ENCODE assay signal across 8 mouse cellular contexts in the genomic region with DNA sequence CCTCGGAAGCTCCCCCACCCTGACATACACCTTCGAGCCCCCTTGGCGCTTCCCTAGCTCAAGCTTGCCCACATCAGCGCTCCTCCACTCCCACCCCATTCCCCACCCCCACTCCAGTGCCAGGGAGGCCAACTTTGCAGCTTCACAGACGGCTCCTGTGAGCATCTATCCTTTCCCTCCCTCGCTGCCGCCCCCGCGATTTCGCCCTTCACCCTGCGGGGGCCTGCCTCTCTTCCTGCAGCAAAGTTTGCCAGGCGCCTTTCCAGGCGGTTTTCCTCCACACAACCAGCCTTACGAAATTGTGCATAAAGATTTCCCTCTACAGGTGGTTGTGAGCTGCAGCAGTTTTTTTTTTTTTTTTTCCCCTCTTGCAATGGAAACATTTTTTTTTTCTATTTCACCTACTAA.
DNase-seq lines count a peak whose midpoint lies in the region; ATAC-seq lines count a peak whose summit lies in the region.

No protein-coding gene starts in this region.

- no peak overlapping the region for H3K9ac ChIP-seq in kidney, embryonic 14.5 days (ENCODE audit: low read depth, low read length)
- peak overlapping the region; percentile 67 for H3K9ac ChIP-seq in forebrain, embryonic 13.5 days
- H3K9ac ChIP-seq in neural tube, embryonic 15.5 days (replicated peaks), result peak overlapping the region; percentile 28; the same call in 1 of the 2 replicates

- H3K27ac ChIP-seq in kidney, embryonic 14.5 days (ENCODE audit: low read depth, low read length), result no peak overlapping the region
- H3K27ac ChIP-seq in forebrain, embryonic 13.5 days, result peak overlapping the region; percentile 94
- H3K27ac ChIP-seq in neural tube, embryonic 15.5 days (replicated peaks), result peak overlapping the region; percentile 24

- H3K4me3 ChIP-seq in kidney, embryonic 14.5 days (ENCODE audit: low read length), result peak overlapping the region; percentile 20
- peak overlapping the region; percentile 43 for H3K4me3 ChIP-seq in forebrain, embryonic 13.5 days
- H3K4me3 ChIP-seq in neural tube, embryonic 15.5 days (replicated peaks), result peak overlapping the region; percentile 38

- H3K9me3 ChIP-seq in kidney, embryonic 14.5 days (ENCODE audit: control insufficient read depth, low read length), result no peaks in the 10 kb centered on the region
- H3K9me3 ChIP-seq in forebrain, embryonic 13.5 days (replicated peaks), result no peaks in the 10 kb centered on the region
- H3K9me3 ChIP-seq in neural tube, embryonic 15.5 days (replicated peaks), result no peaks in the 10 kb centered on the region

- no peak for DNase-seq in kidney, adult 9 months
- peak; percentile 44 for DNase-seq in R1 (ENCODE audit: low read depth, low spot score)
- DNase-seq in kidney, postnatal 4 days, result peak; percentile 44 to 64
- DNase-seq in layer of hippocampus, postnatal 14 days (ENCODE audit: low spot score in 2 of 2), result no peak

- H3K4me2 ChIP-seq in kidney, embryonic 14.5 days (replicated peaks; ENCODE audit: low read depth, low read length), result peak overlapping the region; percentile 41
- H3K4me2 ChIP-seq in forebrain, embryonic 13.5 days, result peak overlapping the region; percentile 72
- peak overlapping the region; percentile 81 for H3K4me2 ChIP-seq in neural tube, embryonic 15.5 days

- ATAC-seq in kidney, embryonic 14.5 days (ENCODE audit: low FRiP score, low TSS enrichment), result peak; percentile 49
- no peak for ATAC-seq in forebrain, embryonic 13.5 days
- no peak for ATAC-seq in neural tube, embryonic 15.5 days (ENCODE audit: low FRiP score)
- ATAC-seq in activated CD4-positive, CD25-positive, alpha-beta regulatory T cell, adult 4 months, result no peak

- peaks cover 44% of the 10 kb centered on the region for H3K27me3 ChIP-seq in kidney, embryonic 14.5 days (ENCODE audit: control insufficient read depth, insufficient read depth, low read length)
- H3K27me3 ChIP-seq in forebrain, embryonic 13.5 days, result no peaks in the 10 kb centered on the region
- no peaks in the 10 kb centered on the region for H3K27me3 ChIP-seq in neural tube, embryonic 15.5 days (replicated peaks)

- no peaks in the 10 kb centered on the region for H3K36me3 ChIP-seq in kidney, embryonic 14.5 days (ENCODE audit: control insufficient read depth, insufficient read depth, low read length)
- H3K36me3 ChIP-seq in forebrain, embryonic 13.5 days (ENCODE audit: poor library complexity, severe bottlenecking), result no peaks in the 10 kb centered on the region
- no peaks in the 10 kb centered on the region for H3K36me3 ChIP-seq in neural tube, embryonic 15.5 days

- peaks cover 18% of the 10 kb centered on the region; the same call in 1 of the 2 replicates for H3K4me1 ChIP-seq in kidney, embryonic 14.5 days (ENCODE audit: control insufficient read depth, insufficient read depth, low read length)
- H3K4me1 ChIP-seq in forebrain, embryonic 13.5 days, result peaks cover 61% of the 10 kb centered on the region
- peaks cover 50% of the 10 kb centered on the region for H3K4me1 ChIP-seq in neural tube, embryonic 15.5 days

- WGBS in kidney, embryonic 14.5 days, result under 1% methylated on average over 14 of the region's 14 CpGs
- WGBS in forebrain, embryonic 13.5 days, result 2% methylated on average over 14 of the region's 14 CpGs
- 0% methylated on average over 14 of the region's 14 CpGs for WGBS in neural tube, embryonic 15.5 days

Comparison
In these comparisons a context has a peak if more than half of its experiments do, and no peak if none do; other contexts are left out.
1. DNase-seq: peak in R1 (single experiment) and kidney, postnatal 4 days (2 of 2); none in kidney, adult 9 months (single experiment) and layer of hippocampus, postnatal 14 days (0 of 2).
2. Peak in every context shown above with its lines, with median percentiles within 50 percentile points of each other: H3K4me2 ChIP-seq and H3K4me3 ChIP-seq.